Mouse (Mus musculus): ENCODE results near the gene Flt3.

- TF ChIP-seq CTCF (IDR thresholded peaks at IDR 0.05; ENCODE audit: low read depth, low read length) (no peak), TAL1 (conservative IDR thresholded peaks at IDR 0.05; ENCODE audit: low read depth, low read length) (no peak), POLR2AphosphoS5 (IDR thresholded peaks at IDR 0.05; ENCODE audit: insufficient replicate concordance, low read depth, low read length) (no peak), GATA1 (IDR thresholded peaks at IDR 0.05; ENCODE audit: borderline replicate concordance, low read length) (no peak)
Measured at GRCm38 (mm10) chr5:147322183-147322582, 78.1 kb downstream of the Flt3 start, which contains the start of gene Urad.

Data from G1E (cell line).